Mouse (Mus musculus): Measurements from ENCODE around the gene Bmp6.

The Bmp6 gene

GRCm38 (mm10) chr13:38344713-38345430 is at the start of gene Bmp6:
Bmp6 (plus strand) TSS chr13:38345107.
- in situ Hi-C loops (cut with MboI; ENCODE audit: low pct_unique_long_range_greater_than_20kb in 1 of 2, low sequenced_read_pairs in 2 of 2, unreplicated experiment in 1 of 2): no loop called here

- in situ Hi-C loops (cut with MboI; ENCODE audit: low pct_unique_long_range_greater_than_20kb in 1 of 2, low sequenced_read_pairs in 2 of 2, unreplicated experiment in 1 of 2): no loop called here
Measured at GRCm38 (mm10) chr13:38296166-38296565, 48.7 kb upstream of the Bmp6 start.

GRCm38 (mm10) chr13:38296601-38297000 is 48.3 kb upstream of the Bmp6 start:
- in situ Hi-C loops (cut with MboI; ENCODE audit: low pct_unique_long_range_greater_than_20kb in 1 of 2, low sequenced_read_pairs in 2 of 2, unreplicated experiment in 1 of 2): no loop called here

GRCm38 (mm10) chr13:38311125-38311524 is 33.8 kb upstream of the Bmp6 start:
- in situ Hi-C loops (cut with MboI; ENCODE audit: low pct_unique_long_range_greater_than_20kb in 1 of 2, low sequenced_read_pairs in 2 of 2, unreplicated experiment in 1 of 2): no loop called here

GRCm38 (mm10) chr13:38312357-38313040 is 32.4 kb upstream of the Bmp6 start:
- in situ Hi-C loops (cut with MboI; ENCODE audit: low pct_unique_long_range_greater_than_20kb in 1 of 2, low sequenced_read_pairs in 2 of 2, unreplicated experiment in 1 of 2): no loop called here

GRCm38 (mm10) chr13:38314590-38314989 is 30.3 kb upstream of the Bmp6 start:
- in situ Hi-C loops (cut with MboI; ENCODE audit: low pct_unique_long_range_greater_than_20kb in 1 of 2, low sequenced_read_pairs in 2 of 2, unreplicated experiment in 1 of 2): no loop called here

- in situ Hi-C loops (cut with MboI; ENCODE audit: low pct_unique_long_range_greater_than_20kb in 1 of 2, low sequenced_read_pairs in 2 of 2, unreplicated experiment in 1 of 2): no loop called here
Measured at GRCm38 (mm10) chr13:38318418-38318817, 26.5 kb upstream of the Bmp6 start.

- in situ Hi-C loops (cut with MboI; ENCODE audit: low pct_unique_long_range_greater_than_20kb in 1 of 2, low sequenced_read_pairs in 2 of 2, unreplicated experiment in 1 of 2): no loop called here
Measured at GRCm38 (mm10) chr13:38320354-38320753, 24.6 kb upstream of the Bmp6 start.

GRCm38 (mm10) chr13:38324452-38324851 is 20.5 kb upstream of the Bmp6 start:
- in situ Hi-C loops (cut with MboI; ENCODE audit: low pct_unique_long_range_greater_than_20kb in 1 of 2, low sequenced_read_pairs in 2 of 2, unreplicated experiment in 1 of 2): no loop called here

GRCm38 (mm10) chr13:38327377-38327776 is 17.5 kb upstream of the Bmp6 start:
- in situ Hi-C loops (cut with MboI; ENCODE audit: low pct_unique_long_range_greater_than_20kb in 1 of 2, low sequenced_read_pairs in 2 of 2, unreplicated experiment in 1 of 2): no loop called here

- in situ Hi-C loops (cut with MboI; ENCODE audit: low pct_unique_long_range_greater_than_20kb in 1 of 2, low sequenced_read_pairs in 2 of 2, unreplicated experiment in 1 of 2): no loop called here
Measured at GRCm38 (mm10) chr13:38333496-38333895, 11.4 kb upstream of the Bmp6 start.

- in situ Hi-C loops (cut with MboI; ENCODE audit: low pct_unique_long_range_greater_than_20kb in 1 of 2, low sequenced_read_pairs in 2 of 2, unreplicated experiment in 1 of 2): no loop called here
Measured at GRCm38 (mm10) chr13:38342598-38342997, 2.3 kb upstream of the Bmp6 start.

DNA sequence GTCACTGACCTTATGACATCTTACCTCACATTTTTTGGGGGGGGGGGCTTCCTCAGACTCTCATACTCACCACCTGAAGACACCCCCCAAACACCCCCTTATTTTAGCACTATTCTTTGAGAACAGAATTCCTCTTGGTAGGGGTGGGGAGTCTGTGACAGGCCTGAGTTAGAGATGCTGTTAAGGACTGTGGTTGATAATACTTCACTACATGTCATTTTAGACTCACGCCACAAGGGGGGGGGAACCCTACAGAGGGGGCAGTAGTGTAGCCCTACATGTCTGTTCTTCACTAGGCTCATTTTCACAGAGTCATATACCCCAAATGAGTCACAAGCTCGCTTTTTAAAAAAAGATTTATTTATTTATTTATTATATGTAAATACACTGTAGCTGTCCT is 1.7 kb upstream of the Bmp6 start:
- in situ Hi-C loops (cut with MboI; ENCODE audit: low pct_unique_long_range_greater_than_20kb in 1 of 2, low sequenced_read_pairs in 2 of 2, unreplicated experiment in 1 of 2): no loop called here

- in situ Hi-C loops (cut with MboI; ENCODE audit: low pct_unique_long_range_greater_than_20kb in 1 of 2, low sequenced_read_pairs in 2 of 2, unreplicated experiment in 1 of 2): no loop called here
Measured at GRCm38 (mm10) chr13:38345431-38345820, 519 bp downstream of the Bmp6 start.

DNA sequence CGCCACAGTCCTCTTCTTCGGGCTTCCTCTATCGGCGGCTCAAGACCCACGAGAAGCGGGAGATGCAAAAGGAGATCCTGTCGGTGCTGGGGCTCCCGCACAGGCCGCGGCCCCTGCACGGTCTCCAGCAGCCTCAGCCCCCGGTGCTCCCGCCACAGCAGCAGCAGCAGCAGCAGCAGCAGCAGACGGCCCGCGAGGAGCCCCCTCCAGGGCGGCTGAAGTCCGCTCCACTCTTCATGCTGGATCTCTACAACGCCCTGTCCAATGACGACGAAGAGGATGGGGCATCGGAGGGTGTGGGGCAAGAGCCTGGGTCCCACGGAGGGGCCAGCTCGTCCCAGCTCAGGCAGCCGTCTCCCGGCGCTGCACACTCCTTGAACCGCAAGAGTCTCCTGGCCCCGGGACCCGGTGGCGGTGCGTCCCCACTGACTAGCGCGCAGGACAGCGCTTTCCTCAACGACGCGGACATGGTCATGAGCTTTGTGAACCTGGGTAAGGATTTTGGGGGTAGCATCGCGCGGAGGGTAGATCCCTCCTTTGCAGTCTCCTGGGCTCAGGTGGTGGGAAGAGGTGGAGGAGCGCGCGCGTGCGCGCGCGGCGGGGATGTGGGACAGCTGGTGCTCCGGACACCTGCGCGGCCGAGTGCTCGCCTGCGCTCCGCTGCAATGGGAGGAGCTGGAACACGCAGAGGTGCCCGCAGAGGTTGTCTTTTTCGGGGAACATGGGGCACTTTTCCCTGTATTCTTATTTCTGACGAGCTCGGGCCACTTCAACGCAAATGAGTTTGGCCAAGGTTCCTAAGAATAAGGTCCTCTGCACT is 1.4 kb downstream of the Bmp6 start:
- in situ Hi-C loops (cut with MboI; ENCODE audit: low pct_unique_long_range_greater_than_20kb in 1 of 2, low sequenced_read_pairs in 2 of 2, unreplicated experiment in 1 of 2): no loop called here

DNA sequence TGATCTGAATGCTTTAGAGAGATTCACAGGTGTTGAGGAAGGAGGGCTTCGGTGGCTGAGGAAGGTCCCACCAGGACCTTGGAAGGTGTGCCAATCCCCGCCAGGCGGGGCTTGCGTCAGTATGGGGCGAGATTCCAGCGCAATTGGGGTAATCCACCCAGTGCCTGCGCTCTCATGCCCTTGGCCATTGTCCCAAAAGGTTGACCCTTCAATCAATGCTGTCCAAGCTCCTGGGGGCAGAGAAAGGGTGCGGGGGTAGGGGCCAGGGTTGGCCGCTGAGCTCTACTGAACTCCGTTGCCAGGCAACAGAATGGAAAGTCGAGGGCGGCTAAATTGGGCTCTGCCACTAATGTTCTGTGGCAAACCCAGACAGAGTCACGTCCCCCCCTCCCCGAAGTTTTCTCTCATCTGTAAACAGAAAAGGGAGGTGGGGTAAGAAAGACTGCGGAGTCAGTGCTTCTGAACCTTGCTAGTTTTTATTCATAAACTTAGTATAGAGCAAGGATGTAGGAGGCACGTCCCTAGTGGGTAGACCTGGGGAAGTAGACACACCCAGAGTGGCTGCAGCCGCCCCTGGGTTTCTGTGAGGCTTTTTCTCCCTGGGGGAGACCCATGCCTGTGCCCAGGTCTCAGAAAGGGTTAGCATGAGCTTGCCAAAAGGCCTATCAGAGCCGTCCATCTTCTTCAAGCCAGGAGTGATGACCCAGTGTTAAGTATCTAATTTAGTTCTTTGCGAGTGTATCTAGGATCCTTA is 2.3 kb downstream of the Bmp6 start:
- in situ Hi-C loops (cut with MboI; ENCODE audit: low pct_unique_long_range_greater_than_20kb in 1 of 2, low sequenced_read_pairs in 2 of 2, unreplicated experiment in 1 of 2): no loop called here

DNA sequence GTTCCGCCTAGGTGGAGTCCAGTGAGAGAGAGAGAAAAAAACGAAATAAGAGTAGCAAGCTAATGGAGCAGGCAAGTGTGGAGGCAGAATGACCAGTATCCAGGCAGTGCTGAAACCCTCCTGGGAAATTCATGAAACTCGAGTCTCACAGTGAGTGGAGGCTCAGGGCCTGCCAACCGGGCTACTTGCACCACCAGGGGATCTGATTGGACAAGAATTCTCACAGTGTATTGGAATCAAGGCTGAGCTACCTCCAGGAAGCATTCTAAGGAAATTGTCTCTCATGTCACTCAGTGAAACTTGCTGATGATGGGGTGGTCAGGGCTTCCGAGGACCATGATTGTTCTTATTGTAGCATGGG is 2.8 kb downstream of the Bmp6 start:
- in situ Hi-C loops (cut with MboI; ENCODE audit: low pct_unique_long_range_greater_than_20kb in 1 of 2, low sequenced_read_pairs in 2 of 2, unreplicated experiment in 1 of 2): no loop called here

- in situ Hi-C loops (cut with MboI; ENCODE audit: low pct_unique_long_range_greater_than_20kb in 1 of 2, low sequenced_read_pairs in 2 of 2, unreplicated experiment in 1 of 2): no loop called here
Measured at GRCm38 (mm10) chr13:38349046-38349445, 4.1 kb downstream of the Bmp6 start.

DNA sequence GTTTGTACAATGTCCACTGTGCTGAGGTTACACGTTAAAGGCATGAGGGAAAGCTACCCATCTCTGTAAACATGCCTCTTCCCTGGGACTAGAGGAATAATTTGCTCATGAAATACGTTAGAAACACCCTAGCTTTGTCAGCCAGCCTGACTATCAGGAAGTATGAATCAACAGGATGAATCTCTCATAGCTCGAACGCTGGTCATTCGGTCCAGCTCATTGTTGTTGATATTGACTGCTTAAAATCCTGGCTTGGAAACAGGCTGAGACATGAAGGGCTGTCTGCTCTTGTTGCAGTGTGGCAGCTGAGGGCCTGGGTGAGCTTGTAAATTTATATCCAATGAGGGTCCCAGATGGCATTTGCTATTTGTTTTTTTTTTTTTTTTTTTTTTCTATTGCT is 4.9 kb downstream of the Bmp6 start:
- in situ Hi-C loops (cut with MboI; ENCODE audit: low pct_unique_long_range_greater_than_20kb in 1 of 2, low sequenced_read_pairs in 2 of 2, unreplicated experiment in 1 of 2): no loop called here
